Mouse (Mus musculus): ENCODE measurements around the gene Chst3. TPM values are rescaled to one million over a fixed set of nuclear protein-coding genes. Genes with fewer than 3 reads are reported as not detected.
"Not testable (repeated sequence)": the region's sequence is repeated elsewhere in the genome, so short reads cannot be mapped to it uniquely, and the experiment has no call there.

Chst3 gene
- total RNA-seq, 2 experiments from 2014 or later: 3.8 to 4.1 TPM

GRCm38 (mm10) chr10:60162184-60162972, 56.7 kb downstream of the Chst3 start:
- not testable (repeated sequence) for DNase-seq (ENCODE audit: low spot score in 2 of 2)

GRCm38 (mm10) chr10:60161397-60161796, 57.7 kb downstream of the Chst3 start:
- not testable (repeated sequence) for DNase-seq (ENCODE audit: low spot score in 2 of 2)

GRCm38 (mm10) chr10:60158144-60158543, 60.9 kb downstream of the Chst3 start:
- DNase-seq (ENCODE audit: low spot score in 2 of 2): no peak

DNA sequence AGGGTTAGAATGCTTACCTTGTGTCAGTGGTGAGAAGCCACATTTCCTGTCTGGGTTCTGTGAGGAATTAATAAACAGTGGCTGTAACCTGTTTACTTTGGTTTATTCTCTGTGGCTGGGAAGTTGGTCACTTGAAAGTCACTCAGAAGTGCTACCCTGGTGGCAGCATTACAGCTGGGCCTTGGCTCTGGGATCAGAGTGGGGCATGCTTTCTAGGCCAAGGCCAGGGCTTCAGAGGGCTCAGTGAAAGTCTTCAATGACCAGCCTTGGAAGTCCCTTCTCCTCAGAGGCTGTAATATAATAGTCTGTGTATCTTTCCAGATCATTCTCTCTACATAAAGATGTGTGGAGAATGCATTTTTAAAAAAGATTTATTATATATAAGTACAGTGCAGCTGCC, 63.0 kb downstream of the Chst3 start:
- no peak for DNase-seq (ENCODE audit: low spot score in 2 of 2)

GRCm38 (mm10) chr10:60151107-60151663, 67.9 kb downstream of the Chst3 start:
- no peak for DNase-seq (ENCODE audit: low spot score in 2 of 2)

DNA sequence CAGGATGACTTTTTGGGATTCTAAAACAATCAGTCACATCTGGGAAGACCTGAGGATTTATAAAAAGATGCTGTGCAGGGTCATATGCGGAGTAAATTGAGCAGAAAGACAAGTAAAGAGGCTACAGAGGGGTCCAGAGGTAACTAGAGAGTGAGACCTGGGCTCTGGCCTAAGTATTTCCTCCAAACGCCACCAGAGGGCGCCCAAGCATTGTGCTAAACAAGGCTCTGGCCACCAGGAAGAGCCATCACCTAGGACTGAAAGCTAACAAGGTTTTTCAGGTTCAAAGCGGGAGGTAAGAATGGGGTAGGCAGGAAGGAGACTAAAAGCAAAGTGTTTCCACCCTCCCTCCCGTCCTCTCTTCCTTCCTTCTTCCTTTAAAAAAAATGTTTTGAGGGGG, 71.0 kb downstream of the Chst3 start:
- peak; percentile 67 to 76 for DNase-seq (ENCODE audit: low spot score in 2 of 2)

- DNase-seq (ENCODE audit: low spot score in 2 of 2): not testable (repeated sequence)
Measured at GRCm38 (mm10) chr10:60147510-60148047, 71.5 kb downstream of the Chst3 start.

DNA sequence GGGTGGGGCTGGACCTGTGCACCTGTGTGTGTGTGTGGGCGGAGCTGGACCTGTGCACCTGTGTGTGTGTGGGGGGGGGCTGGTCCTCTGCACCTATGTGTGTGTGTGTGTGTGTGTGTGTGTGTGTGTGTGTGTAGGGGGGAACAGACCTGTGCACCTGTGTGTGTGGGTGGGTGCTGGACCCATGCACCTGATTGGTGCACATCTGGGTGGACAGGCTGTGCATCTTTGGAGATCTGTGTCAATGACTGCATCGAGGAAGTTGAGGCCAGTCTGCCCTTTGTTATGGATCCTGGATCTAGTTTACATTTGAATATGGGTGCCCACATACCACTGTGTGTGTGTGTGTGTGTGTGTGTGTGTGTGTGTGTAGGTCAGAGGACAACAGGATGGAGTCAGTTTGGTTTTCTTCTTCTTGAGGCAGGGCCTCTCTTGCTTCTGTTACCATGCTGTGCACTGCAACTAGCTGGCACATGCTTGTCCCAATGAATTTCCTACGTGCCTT, 77.4 kb downstream of the Chst3 start:
- DNase-seq (ENCODE audit: low spot score in 2 of 2): no peak

- no peak for DNase-seq (ENCODE audit: low spot score in 2 of 2)
Measured at GRCm38 (mm10) chr10:60140751-60141150, 78.3 kb downstream of the Chst3 start.

DNA sequence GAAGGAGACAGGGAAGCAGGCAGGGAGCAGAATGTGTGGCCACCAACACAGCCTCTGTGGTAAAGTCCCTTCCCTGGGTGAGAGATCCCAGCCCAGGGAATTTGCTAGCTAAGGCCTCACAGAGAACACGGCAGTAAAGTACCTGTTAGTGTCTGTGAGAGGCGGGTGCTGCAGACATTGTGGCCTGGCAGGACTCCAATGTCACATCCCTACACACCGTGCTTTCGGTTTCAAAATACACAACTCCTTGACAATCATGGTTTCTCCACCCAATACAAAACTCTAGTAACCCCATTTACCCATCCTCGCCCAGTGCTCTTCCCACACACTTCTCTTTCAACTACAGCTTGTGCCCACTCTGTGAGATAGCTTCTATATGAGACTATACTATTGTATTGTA, 80.4 kb downstream of the Chst3 start:
- DNase-seq (ENCODE audit: low spot score in 2 of 2): no peak

GRCm38 (mm10) chr10:60136935-60137334, 82.1 kb downstream of the Chst3 start:
- no peak for DNase-seq (ENCODE audit: low spot score in 2 of 2)

DNA sequence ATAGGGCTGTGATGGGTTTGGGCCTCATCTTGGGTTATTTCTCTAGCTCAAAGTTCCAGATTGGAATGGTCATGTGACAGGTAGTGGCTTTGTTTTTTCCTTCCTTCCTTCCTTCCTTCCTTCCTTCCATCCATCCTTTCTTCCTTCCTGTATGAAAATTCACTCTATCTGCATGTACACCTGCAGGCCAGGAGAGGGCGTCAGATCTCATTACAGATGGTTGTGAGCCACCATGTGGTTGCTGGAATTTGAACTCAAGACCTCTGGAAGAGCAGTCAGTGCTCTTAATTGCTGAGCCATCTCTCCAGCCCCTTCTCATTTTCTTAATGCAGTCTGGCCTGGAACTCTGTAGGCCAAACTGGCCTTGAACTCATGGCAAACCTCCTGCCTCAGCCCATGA, 83.0 kb downstream of the Chst3 start:
- not testable (repeated sequence) for DNase-seq (ENCODE audit: low spot score in 2 of 2)

GRCm38 (mm10) chr10:60134201-60134600, 84.9 kb downstream of the Chst3 start:
- DNase-seq (ENCODE audit: low spot score in 2 of 2): no peak

- DNase-seq (ENCODE audit: low spot score in 2 of 2): no peak
Measured at GRCm38 (mm10) chr10:60133501-60133900, 85.6 kb downstream of the Chst3 start.

Small RNAs within 50 kb of the gene (microRNA-seq; reads per million reads assigned to microRNA genes)
- gene Gm22117: 0 reads per million in 2 experiments

Other genes starting within 250 kb of the Chst3 start
- gene Ascc1, start 216.5 kb downstream of the Chst3 start, total RNA-seq (2021): 10 to 100 TPM; 18.4 to 19.1 TPM
- 10 to 100 TPM; 67.4 to 69.2 TPM for gene Anapc16, start 216.1 kb downstream of the Chst3 start, total RNA-seq (2021)
- 100 to 1,000 TPM; 497 to 522 TPM for gene Spock2, start 113.0 kb downstream of the Chst3 start, total RNA-seq (2021)
- 1,000 to 10,000 TPM; 1,391 to 1,455 TPM for gene Psap, start 58.4 kb upstream of the Chst3 start, total RNA-seq (2021)
- gene Vsir, start 127.6 kb upstream of the Chst3 start, total RNA-seq (2021): 10 to 100 TPM; 23.8 to 24.6 TPM
- gene Gm17455, start 180.5 kb upstream of the Chst3 start, total RNA-seq (2021): 1 to 10 TPM; 2.2 to 3.1 TPM